Mouse (Mus musculus) hindbrain, embryonic 16.5 days (tissue): ENCODE data around the gene 1700066M21Rik. TPM values are rescaled to one million over a fixed set of nuclear protein-coding genes. Genes with fewer than 3 reads are reported as not detected.

ENCODE experiments used
- ATAC-seq: fragments of 200-750 bp; cut with Nextera tagmentation; 2 replicates; pipeline ENCODE4 v1.8.0; 2017; ENCODE audit warnings: moderate TSS enrichment, moderate library complexity
- H3K27ac ChIP-seq: fragments of 300-500 bp; sonication (generic); 2 replicates; pipeline ENCODE4 v1.5.1; 2014; ENCODE audit warnings: low read depth, mild to moderate bottlenecking, control low read depth, low read length, moderate library complexity
- H3K27me3 ChIP-seq: fragments of 300-500 bp; sonication (generic); replicated peaks from 2 replicates; pipeline ENCODE4 v1.6.1; 2014; ENCODE audit warnings: low read length; ENCODE audit not compliant: control insufficient read depth, insufficient read depth
- H3K36me3 ChIP-seq: fragments of 300-500 bp; sonication (generic); 2 replicates; pipeline ENCODE4 v1.6.1; 2014; ENCODE audit warnings: mild to moderate bottlenecking, low read length, moderate library complexity, mixed read lengths; ENCODE audit not compliant: control insufficient read depth, insufficient read depth
- H3K4me1 ChIP-seq: fragments of 300-500 bp; sonication (generic); 2 replicates; pipeline ENCODE4 v1.6.1; 2014; ENCODE audit warnings: low read depth, low read length; ENCODE audit not compliant: control insufficient read depth, insufficient read depth
- H3K4me2 ChIP-seq: fragments of 300-500 bp; sonication (generic); 2 replicates; pipeline ENCODE4 v1.6.1; 2014; ENCODE audit warnings: mild to moderate bottlenecking, low read length, control low read depth, moderate library complexity
- H3K4me3 ChIP-seq: fragments of 300-500 bp; sonication (generic); 2 replicates; pipeline ENCODE4 v1.5.1; 2014; ENCODE audit warnings: mild to moderate bottlenecking, low read length, control low read depth, moderate library complexity
- H3K9ac ChIP-seq: fragments of 300-500 bp; sonication (generic); 2 replicates; pipeline ENCODE4 v1.6.1; 2014; ENCODE audit warnings: low read depth, mild to moderate bottlenecking, control low read depth, low read length, moderate library complexity
- H3K9me3 ChIP-seq: fragments of 300-500 bp; sonication (generic); 2 replicates; pipeline ENCODE4 v1.6.1; 2014; ENCODE audit warnings: mild to moderate bottlenecking, low read length, moderate library complexity; ENCODE audit not compliant: control insufficient read depth
- WGBS: fragments of 180-500 bp; shearing (Covaris S2); extraction: QIAGEN DNeasy Blood & Tissue Kit; methylation state at CpG from one replicate; pipeline ENCODE4 v1.1.7; 2014; 5-methylcytosine and 5-hydroxymethylcytosine counted together
- polyA plus RNA-seq: library from polyadenylated mRNA; unstranded; fragments of >200 nt; fragmentation: Nextera tagmentation; extraction: Ambion mirVana; gene quantifications from 2 replicates; pipeline ENCODE4 v1.2.1, GENCODE M21; 2015

1700066M21Rik gene
- polyA plus RNA-seq, 1 experiment from 2014 or later, result 24.3 TPM

DNA sequence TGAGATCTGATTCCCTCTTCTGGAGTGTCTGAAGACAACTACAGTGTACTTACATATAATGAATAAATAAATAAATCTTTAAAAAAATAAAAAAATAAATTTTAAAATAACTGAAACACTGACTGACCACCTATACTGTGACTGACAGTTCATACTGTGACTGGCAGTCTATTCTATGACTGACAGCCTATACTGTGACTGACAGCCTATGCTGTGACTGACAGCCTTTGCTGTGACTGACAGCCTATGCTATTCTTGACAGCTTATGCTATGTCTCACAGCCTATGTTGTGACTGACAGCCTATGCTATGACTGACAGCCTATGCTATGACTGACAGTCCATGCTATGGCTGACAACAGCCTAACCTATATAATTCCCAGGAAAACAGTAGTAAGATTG is 29.9 kb upstream of the 1700066M21Rik start:
- H3K4me2 ChIP-seq, result no peak overlapping the region
- no peaks in the 10 kb centered on the region for H3K36me3 ChIP-seq
- no peak overlapping the region for H3K4me3 ChIP-seq
- ATAC-seq, result no peak
- H3K27me3 ChIP-seq, result no peaks in the 10 kb centered on the region
- H3K27ac ChIP-seq, result no peak overlapping the region
- H3K9me3 ChIP-seq, result no peaks in the 10 kb centered on the region
- H3K4me1 ChIP-seq, result no peaks in the 10 kb centered on the region
- H3K9ac ChIP-seq, result no peak overlapping the region

DNA sequence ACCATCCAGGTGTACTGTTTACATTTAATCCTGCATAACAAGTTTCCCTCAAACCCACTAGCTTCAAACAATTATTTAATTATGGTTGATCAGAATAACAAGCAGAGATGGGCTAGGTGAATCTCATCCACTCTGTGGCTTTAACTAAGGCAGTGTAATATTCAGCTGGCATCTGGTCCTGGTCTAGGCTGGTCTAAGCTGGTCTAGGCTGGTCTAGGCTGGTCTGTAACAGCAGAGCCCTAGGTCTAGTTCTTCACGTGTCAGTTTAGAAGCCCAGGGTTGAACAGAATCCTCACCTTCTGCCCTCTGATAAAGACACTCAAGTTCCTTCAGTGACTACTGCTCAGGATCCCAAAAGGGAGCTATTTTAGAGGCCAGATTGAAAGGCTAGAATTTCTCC is 25.5 kb upstream of the 1700066M21Rik start:
- no peaks in the 10 kb centered on the region for H3K9me3 ChIP-seq
- no peak overlapping the region for H3K27ac ChIP-seq
- H3K9ac ChIP-seq, result no peak overlapping the region
- no peaks in the 10 kb centered on the region for H3K36me3 ChIP-seq
- no peak overlapping the region for H3K4me3 ChIP-seq
- H3K27me3 ChIP-seq, result no peaks in the 10 kb centered on the region
- no peak for ATAC-seq
- no peak overlapping the region for H3K4me2 ChIP-seq
- WGBS, result 52% methylated on average over 1 of the region's 1 CpGs
- H3K4me1 ChIP-seq, result no peaks in the 10 kb centered on the region

DNA sequence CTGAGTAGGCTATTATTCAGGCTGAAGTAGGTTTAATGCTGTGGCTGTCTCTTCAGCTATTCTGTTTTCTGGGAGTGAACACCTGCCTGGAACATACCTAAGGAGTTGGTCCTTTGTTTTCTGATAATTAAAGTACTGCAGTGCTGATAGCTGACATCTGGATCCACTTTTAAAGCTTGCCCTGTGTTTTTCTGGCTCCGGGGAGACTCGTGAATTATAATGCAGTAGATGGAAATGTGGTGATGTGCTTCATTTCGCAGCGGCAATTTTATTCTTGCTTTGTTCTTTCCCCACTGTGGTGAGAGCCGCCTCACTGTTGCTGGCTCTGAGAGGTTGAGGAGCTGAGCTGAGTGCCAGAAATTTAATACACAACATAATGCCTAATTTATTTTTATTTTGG is 18.9 kb upstream of the 1700066M21Rik start:
- Histone ChIP-seq H3K36me3 (no peaks in the 10 kb centered on the region), H3K9ac (no peak overlapping the region), H3K9me3 (no peaks in the 10 kb centered on the region), H3K27ac (no peak overlapping the region), H3K4me3 (no peak overlapping the region), H3K4me1 (no peaks in the 10 kb centered on the region), H3K27me3 (no peaks in the 10 kb centered on the region), H3K4me2 (no peak overlapping the region)
- ATAC-seq, result no peak
- 67% methylated on average over 5 of the region's 5 CpGs for WGBS

DNA sequence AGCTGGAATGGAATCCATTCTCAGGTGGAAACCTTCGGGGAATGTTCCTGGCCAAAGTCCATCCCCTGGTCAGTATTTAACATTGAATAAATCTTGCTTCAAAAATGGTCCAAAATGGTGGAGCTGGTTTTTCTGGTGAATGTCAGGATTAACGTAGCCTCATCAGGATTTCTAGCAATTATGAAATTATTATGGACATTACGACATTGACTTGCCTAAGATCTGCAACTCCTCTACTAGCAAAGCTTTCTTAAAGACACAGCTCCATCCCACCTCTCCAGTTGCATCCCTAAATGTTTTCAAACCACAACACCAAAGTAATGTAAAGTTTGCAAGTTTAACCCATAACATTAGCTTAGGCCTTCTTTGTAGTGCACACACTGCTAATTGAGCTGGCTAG is 10.0 kb upstream of the 1700066M21Rik start:
- Histone ChIP-seq H3K4me1 (no peaks in the 10 kb centered on the region), H3K27me3 (no peaks in the 10 kb centered on the region), H3K9me3 (no peaks in the 10 kb centered on the region), H3K4me3 (no peak overlapping the region), H3K9ac (no peak overlapping the region), H3K4me2 (no peak overlapping the region), H3K36me3 (no peaks in the 10 kb centered on the region), H3K27ac (no peak overlapping the region)
- ATAC-seq, result no peak
- 94% methylated on average over 3 of the region's 3 CpGs for WGBS

DNA sequence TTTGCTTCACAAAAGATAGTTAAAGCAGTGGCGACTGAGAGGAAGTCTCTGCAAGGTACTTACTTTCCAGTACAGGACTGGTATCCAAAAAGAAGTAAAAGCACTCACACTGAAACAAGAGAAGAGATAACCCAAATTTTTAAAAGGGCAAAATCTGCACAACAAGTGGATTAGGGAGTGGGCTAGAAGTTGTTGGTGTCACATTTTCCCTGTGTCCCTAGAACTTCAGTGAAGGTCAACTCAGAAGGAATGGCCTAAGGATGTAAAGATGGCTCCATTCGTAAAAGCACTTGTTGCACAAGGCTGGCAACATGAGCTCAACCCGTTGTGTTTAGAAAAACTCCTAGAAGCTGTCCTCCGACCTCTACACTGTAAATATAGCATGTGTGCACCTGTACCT is 8.3 kb upstream of the 1700066M21Rik start:
- no peaks in the 10 kb centered on the region for H3K4me1 ChIP-seq
- no peak for ATAC-seq
- H3K27ac ChIP-seq, result no peak overlapping the region
- H3K4me2 ChIP-seq, result no peak overlapping the region
- H3K9ac ChIP-seq, result no peak overlapping the region
- no peak overlapping the region for H3K4me3 ChIP-seq
- no peaks in the 10 kb centered on the region for H3K9me3 ChIP-seq
- H3K36me3 ChIP-seq, result no peaks in the 10 kb centered on the region
- WGBS, result 93% methylated on average over 4 of the region's 4 CpGs
- H3K27me3 ChIP-seq, result no peaks in the 10 kb centered on the region

DNA sequence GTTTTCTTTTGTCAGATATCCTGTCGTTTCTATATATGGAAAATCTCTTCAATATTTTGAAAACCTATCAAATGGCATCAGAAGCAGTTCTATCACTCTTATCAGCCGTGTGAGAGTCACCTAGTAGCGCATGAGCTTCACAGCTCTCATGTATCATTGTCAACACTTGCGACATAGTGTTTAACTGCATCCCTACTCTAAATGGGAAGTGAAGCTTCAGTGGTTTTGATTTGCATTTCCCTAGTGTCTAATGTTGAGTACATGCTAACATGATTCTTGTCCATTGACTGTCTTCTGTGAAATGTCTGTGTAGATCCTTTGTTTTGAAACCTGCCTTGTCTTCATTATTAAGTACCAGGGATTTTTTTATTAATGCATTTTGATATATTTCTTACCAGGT is 7.0 kb upstream of the 1700066M21Rik start:
- H3K4me3 ChIP-seq, result no peak overlapping the region
- no peaks in the 10 kb centered on the region for H3K36me3 ChIP-seq
- ATAC-seq, result no peak
- no peaks in the 10 kb centered on the region for H3K9me3 ChIP-seq
- no peak overlapping the region for H3K9ac ChIP-seq
- H3K27me3 ChIP-seq, result no peaks in the 10 kb centered on the region
- 75% methylated on average over 4 of the region's 4 CpGs for WGBS
- H3K4me1 ChIP-seq, result no peaks in the 10 kb centered on the region
- H3K27ac ChIP-seq, result no peak overlapping the region
- H3K4me2 ChIP-seq, result no peak overlapping the region

DNA sequence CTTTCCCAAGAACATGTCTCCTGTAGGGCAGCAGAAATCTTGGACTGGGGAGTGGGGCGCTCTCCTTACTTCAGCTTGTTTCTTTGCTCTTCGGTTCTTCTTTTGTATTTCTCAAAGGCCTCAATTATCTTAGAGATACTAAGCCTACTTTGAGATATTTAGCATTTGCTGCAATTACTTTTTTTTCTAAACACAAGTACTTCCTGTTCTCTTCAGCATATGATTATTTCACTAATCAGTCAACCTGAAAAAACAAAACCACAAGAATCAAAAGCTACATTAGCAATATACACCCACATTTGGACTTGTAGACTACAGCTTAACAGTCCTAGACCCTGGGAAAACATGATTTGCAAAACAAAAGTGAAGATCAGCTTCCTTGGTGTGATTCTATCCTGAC is 2.1 kb upstream of the 1700066M21Rik start:
- H3K36me3 ChIP-seq, result no peaks in the 10 kb centered on the region
- 96% methylated on average over 2 of the region's 2 CpGs for WGBS
- no peak overlapping the region for H3K9ac ChIP-seq
- no peaks in the 10 kb centered on the region for H3K27me3 ChIP-seq
- no peak for ATAC-seq
- no peak overlapping the region for H3K4me2 ChIP-seq
- peaks cover 13% of the 10 kb centered on the region for H3K4me1 ChIP-seq
- H3K27ac ChIP-seq, result no peak overlapping the region
- no peak overlapping the region for H3K4me3 ChIP-seq
- no peaks in the 10 kb centered on the region for H3K9me3 ChIP-seq

DNA sequence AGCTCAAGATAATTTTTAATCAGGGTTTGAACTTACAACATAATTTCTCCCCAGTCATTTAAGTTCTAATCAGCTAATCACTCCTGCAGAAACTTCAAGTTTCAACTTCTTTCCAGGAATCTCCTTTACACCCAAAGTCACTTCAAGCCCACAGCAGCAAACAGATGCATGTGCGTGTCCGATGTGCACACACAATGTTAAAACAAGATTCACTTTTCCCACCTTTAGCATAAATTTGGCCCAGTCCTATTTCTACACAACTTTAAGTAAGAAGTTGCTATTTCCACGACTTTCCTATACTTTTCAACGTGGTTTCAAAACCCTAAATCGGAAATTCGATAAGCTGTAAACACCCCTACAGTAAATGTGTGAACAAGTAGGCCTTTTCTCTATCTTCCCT is 614 bp upstream of the 1700066M21Rik start:
- H3K4me2 ChIP-seq, result peak overlapping the region; percentile 49
- WGBS, result 71% methylated on average over 6 of the region's 6 CpGs
- no peaks in the 10 kb centered on the region for H3K36me3 ChIP-seq
- no peak overlapping the region for H3K9ac ChIP-seq
- peaks cover 13% of the 10 kb centered on the region for H3K4me1 ChIP-seq
- H3K27me3 ChIP-seq, result no peaks in the 10 kb centered on the region
- ATAC-seq, result no peak
- no peak overlapping the region for H3K27ac ChIP-seq
- peak overlapping the region; percentile 98 for H3K4me3 ChIP-seq
- no peaks in the 10 kb centered on the region for H3K9me3 ChIP-seq

DNA sequence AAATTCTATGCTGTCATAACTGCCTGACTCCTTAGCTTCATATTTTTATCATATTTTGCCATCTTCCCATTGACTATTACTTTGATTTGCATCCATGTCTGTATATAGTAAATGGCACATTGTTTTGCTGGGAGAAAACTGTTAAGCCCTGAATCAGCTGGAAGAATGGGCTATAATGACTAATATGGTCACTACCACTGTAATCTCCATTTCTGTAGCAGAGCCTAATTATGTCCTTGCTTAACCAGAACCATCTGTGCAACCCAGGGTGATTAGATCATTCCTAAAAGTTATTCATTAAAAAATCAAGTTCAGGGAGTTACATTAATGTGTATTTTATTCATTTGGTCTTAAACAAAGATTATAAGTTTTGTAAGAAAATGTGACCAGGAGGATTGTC is 9.1 kb downstream of the 1700066M21Rik start:
- no peak for ATAC-seq
- no peak overlapping the region for H3K27ac ChIP-seq
- no peaks in the 10 kb centered on the region for H3K9me3 ChIP-seq
- H3K9ac ChIP-seq, result no peak overlapping the region
- H3K36me3 ChIP-seq, result 0 out of 2 replicates have a peak, but pooled peaks cover 3% of the 10 kb centered on the region
- no peaks in the 10 kb centered on the region for H3K27me3 ChIP-seq
- H3K4me1 ChIP-seq, result no peaks in the 10 kb centered on the region
- no peak overlapping the region for H3K4me2 ChIP-seq
- H3K4me3 ChIP-seq, result no peak overlapping the region

DNA sequence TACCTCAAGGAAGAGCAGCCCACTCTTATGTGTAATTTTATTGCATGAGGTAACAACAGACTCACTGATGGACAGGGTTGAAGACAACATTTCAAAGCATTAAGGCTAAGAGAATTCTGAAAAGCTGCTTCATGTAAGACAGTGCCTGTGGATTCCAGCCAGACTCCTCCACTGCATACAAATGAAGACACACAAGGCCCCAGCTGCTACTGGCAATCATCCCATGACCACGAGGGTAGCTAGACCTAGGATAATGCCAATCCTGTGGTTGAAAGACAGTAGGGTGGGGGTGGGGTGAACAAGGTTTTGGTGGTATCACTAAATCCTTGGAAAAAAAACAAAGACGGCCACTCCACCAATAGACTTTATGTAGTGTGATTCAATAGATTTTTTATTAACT is 10.5 kb downstream of the 1700066M21Rik start:
- ATAC-seq, result peak; percentile 96
- peaks cover 7% of the 10 kb centered on the region; the same call in 1 of the 2 replicates for H3K36me3 ChIP-seq
- no peaks in the 10 kb centered on the region for H3K9me3 ChIP-seq
- H3K4me2 ChIP-seq, result no peak overlapping the region
- H3K27me3 ChIP-seq, result no peaks in the 10 kb centered on the region
- no peak overlapping the region for H3K4me3 ChIP-seq
- 27% methylated on average over 2 of the region's 2 CpGs for WGBS
- no peak overlapping the region for H3K27ac ChIP-seq
- no peaks in the 10 kb centered on the region for H3K4me1 ChIP-seq
- no peak overlapping the region for H3K9ac ChIP-seq
